Mouse (Mus musculus) left cerebral cortex, postnatal 14 days (tissue): Measurements from ENCODE around the gene Gck. TPM values are rescaled to one million over a fixed set of nuclear protein-coding genes. Genes with fewer than 3 reads are reported as not detected.

Source experiments
- DNase-seq, 2 experiments: peaks; one replicate each; pipeline ENCODE4 v3.0.0; 2021 to 2022; ENCODE audit warnings: low spot score in 2 of 2, mixed read lengths in 1 of 2
- intact Hi-C: fragments of 180-260 bp; cut with DNase I; formaldehyde crosslinking; loops from one replicate; pipeline ENCODE4 v1.15.1; 2025
- total RNA-seq, 2 experiments: library from RNA; stranded (reverse); gene quantifications; 2 replicates each; pipeline ENCODE4 v1.2.3; 2021

The Gck gene
- total RNA-seq, 2 experiments from 2014 or later = 1.6 to 2.1 TPM

- intact Hi-C loops = no loop called here
- DNase-seq = no peak
These were observed 33.7 kb downstream of the Gck start for GRCm38 (mm10) chr11:5916178-5916548.

- intact Hi-C loops = no loop called here
- peak in 1 of 2 experiments; percentile 32 for DNase-seq
These were observed 34.3 kb downstream of the Gck start for GRCm38 (mm10) chr11:5915429-5916177.

GRCm38 (mm10) chr11:5914940-5915339 lies 34.9 kb downstream of the Gck start:
- intact Hi-C loops = no loop called here
- no peak for DNase-seq

GRCm38 (mm10) chr11:5913936-5914335 lies 35.9 kb downstream of the Gck start:
- DNase-seq = peak in 1 of 2 experiments; percentile 53
- intact Hi-C loops = no loop called here

GRCm38 (mm10) chr11:5913256-5913655 lies 36.6 kb downstream of the Gck start:
- intact Hi-C loops = no loop called here
- no peak for DNase-seq

- peak; percentile 69 to 76 for DNase-seq
- intact Hi-C loops = no loop called here
These were observed 37.2 kb downstream of the Gck start for GRCm38 (mm10) chr11:5912635-5913034.

- intact Hi-C loops = no loop called here
- DNase-seq = no peak
These were observed 41.2 kb downstream of the Gck start for GRCm38 (mm10) chr11:5908642-5909041.

GRCm38 (mm10) chr11:5907096-5907495 lies 42.8 kb downstream of the Gck start:
- no peak for DNase-seq
- intact Hi-C loops = no loop called here

GRCm38 (mm10) chr11:5905778-5906518 lies 43.9 kb downstream of the Gck start:
- intact Hi-C loops = no loop called here
- DNase-seq = peak in 1 of 2 experiments; percentile 53

- intact Hi-C loops = no loop called here
These were observed 45.0 kb downstream of the Gck start for GRCm38 (mm10) chr11:5904871-5905270.

GRCm38 (mm10) chr11:5904357-5904756 lies 45.5 kb downstream of the Gck start:
- no peak for DNase-seq
- intact Hi-C loops = no loop called here

More at GRCm38 (mm10) chr11:5904871-5905270, 45.0 kb downstream of the Gck start:
- DNase-seq = no peak

- intact Hi-C loops = no loop called here
- peak in 1 of 2 experiments; percentile 69 for DNase-seq
These were observed 46.0 kb downstream of the Gck start for GRCm38 (mm10) chr11:5903844-5904243.

- no peak for DNase-seq
- intact Hi-C loops = no loop called here
These were observed 47.5 kb downstream of the Gck start for GRCm38 (mm10) chr11:5902390-5902789.

- DNase-seq = peak; percentile 63 to 65
- intact Hi-C loops = no loop called here
These were observed 47.9 kb downstream of the Gck start for GRCm38 (mm10) chr11:5901950-5902349.

GRCm38 (mm10) chr11:5901320-5901719 lies 48.6 kb downstream of the Gck start:
- intact Hi-C loops = no loop called here
- DNase-seq = no peak

GRCm38 (mm10) chr11:5899286-5899685 lies 50.6 kb downstream of the Gck start:
- intact Hi-C loops = no loop called here
- no peak for DNase-seq

- intact Hi-C loops = no loop called here
- DNase-seq = no peak
These were observed 51.4 kb downstream of the Gck start, which contains the start of gene Myl7 for GRCm38 (mm10) chr11:5898531-5898930. TSS of gene Myl7 (minus strand) at chr11:5898782.

- DNase-seq = no peak
- intact Hi-C loops = no loop called here
These were observed 52.0 kb downstream of the Gck start for GRCm38 (mm10) chr11:5897839-5898238.

GRCm38 (mm10) chr11:5897230-5897629 lies 52.7 kb downstream of the Gck start:
- intact Hi-C loops = no loop called here
- DNase-seq = no peak

- no peak for DNase-seq
- intact Hi-C loops = no loop called here
These were observed 56.1 kb downstream of the Gck start for GRCm38 (mm10) chr11:5893807-5894206.
